Mouse (Mus musculus): ENCODE measurements at regions not wholly inside any gene's neighbourhood (a gene's known extent, or its start where the extent isn't known, plus 50 kb on each side); places are given as distances from the start of the nearest gene placed in this dataset.

GRCm38 (mm10) chr13:71874986-71875385 is 88.5 kb downstream of the Irx1 start:
- 39% methylated on average over 5 of the region's 5 CpGs for WGBS

GRCm38 (mm10) chr13:71868763-71869162 is 94.8 kb downstream of the Irx1 start:
- no peak for ATAC-seq (ENCODE audit: low FRiP score, low TSS enrichment)
- TF ChIP-seq EP300 (optimal IDR thresholded peaks at IDR 0.05) (no peak), CTCF (IDR thresholded peaks at IDR 0.05; ENCODE audit: low read depth) (no peak)

More at GRCm38 (mm10) chr13:71874986-71875385, 88.5 kb downstream of the Irx1 start:
- no peak overlapping the region for H3K4me3 ChIP-seq (ENCODE audit: low read depth, low read length)
- no peak overlapping the region for H3K9ac ChIP-seq (ENCODE audit: low read length)
- no peaks in the 10 kb centered on the region for H3K27me3 ChIP-seq (ENCODE audit: control insufficient read depth, insufficient read depth, low read length)
- H3K4me2 ChIP-seq (replicated peaks; ENCODE audit: low read depth) = no peak overlapping the region
- no peaks in the 10 kb centered on the region for H3K9me3 ChIP-seq (ENCODE audit: control insufficient read depth, low read length)
- no peaks in the 10 kb centered on the region for H3K36me3 ChIP-seq (ENCODE audit: control insufficient read depth, insufficient read depth, low read length)
- no peak overlapping the region for H3K27ac ChIP-seq (replicated peaks)
- TF ChIP-seq CTCF (IDR thresholded peaks at IDR 0.05; ENCODE audit: low read depth) (no peak), EP300 (optimal IDR thresholded peaks at IDR 0.05) (no peak)
- ATAC-seq (ENCODE audit: low FRiP score, low TSS enrichment) (no peak), DNase-seq (ENCODE audit: low spot score) (no peak)
- H3K4me1 ChIP-seq (replicated peaks; ENCODE audit: control insufficient read depth, insufficient read depth) = no peaks in the 10 kb centered on the region

GRCm38 (mm10) chr13:71853426-71854025 is 110.0 kb downstream of the Irx1 start:
- ATAC-seq (ENCODE audit: low FRiP score, low TSS enrichment) = no peak
- Histone ChIP-seq H3K4me3 (ENCODE audit: low read depth, low read length) (no peak overlapping the region), H3K36me3 (ENCODE audit: control insufficient read depth, insufficient read depth, low read length) (no peaks in the 10 kb centered on the region), H3K9ac (ENCODE audit: low read length) (no peak overlapping the region), H3K27me3 (ENCODE audit: control insufficient read depth, insufficient read depth, low read length) (no peaks in the 10 kb centered on the region), H3K4me2 (replicated peaks; ENCODE audit: low read depth) (no peak overlapping the region), H3K4me1 (replicated peaks; ENCODE audit: control insufficient read depth, insufficient read depth) (no peaks in the 10 kb centered on the region), H3K9me3 (ENCODE audit: control insufficient read depth, low read length) (no peaks in the 10 kb centered on the region), H3K27ac (replicated peaks) (no peak overlapping the region)
- 61% methylated on average over 7 of the region's 7 CpGs for WGBS
- DNase-seq (ENCODE audit: low spot score) = no peak
- TF ChIP-seq EP300 (optimal IDR thresholded peaks at IDR 0.05) = no peak
- TF ChIP-seq CTCF (IDR thresholded peaks at IDR 0.05; ENCODE audit: low read depth) = no peak

More at GRCm38 (mm10) chr13:71868763-71869162, 94.8 kb downstream of the Irx1 start:
- Histone ChIP-seq H3K4me2 (replicated peaks; ENCODE audit: low read depth) (no peak overlapping the region), H3K36me3 (ENCODE audit: control insufficient read depth, insufficient read depth, low read length) (no peaks in the 10 kb centered on the region), H3K27me3 (ENCODE audit: control insufficient read depth, insufficient read depth, low read length) (no peaks in the 10 kb centered on the region), H3K4me1 (replicated peaks; ENCODE audit: control insufficient read depth, insufficient read depth) (no peaks in the 10 kb centered on the region), H3K4me3 (ENCODE audit: low read depth, low read length) (no peak overlapping the region), H3K9ac (ENCODE audit: low read length) (no peak overlapping the region), H3K9me3 (ENCODE audit: control insufficient read depth, low read length) (no peaks in the 10 kb centered on the region), H3K27ac (replicated peaks) (no peak overlapping the region)
- WGBS = 71% methylated on average over 6 of the region's 6 CpGs
- DNase-seq (ENCODE audit: low spot score) = no peak

DNA sequence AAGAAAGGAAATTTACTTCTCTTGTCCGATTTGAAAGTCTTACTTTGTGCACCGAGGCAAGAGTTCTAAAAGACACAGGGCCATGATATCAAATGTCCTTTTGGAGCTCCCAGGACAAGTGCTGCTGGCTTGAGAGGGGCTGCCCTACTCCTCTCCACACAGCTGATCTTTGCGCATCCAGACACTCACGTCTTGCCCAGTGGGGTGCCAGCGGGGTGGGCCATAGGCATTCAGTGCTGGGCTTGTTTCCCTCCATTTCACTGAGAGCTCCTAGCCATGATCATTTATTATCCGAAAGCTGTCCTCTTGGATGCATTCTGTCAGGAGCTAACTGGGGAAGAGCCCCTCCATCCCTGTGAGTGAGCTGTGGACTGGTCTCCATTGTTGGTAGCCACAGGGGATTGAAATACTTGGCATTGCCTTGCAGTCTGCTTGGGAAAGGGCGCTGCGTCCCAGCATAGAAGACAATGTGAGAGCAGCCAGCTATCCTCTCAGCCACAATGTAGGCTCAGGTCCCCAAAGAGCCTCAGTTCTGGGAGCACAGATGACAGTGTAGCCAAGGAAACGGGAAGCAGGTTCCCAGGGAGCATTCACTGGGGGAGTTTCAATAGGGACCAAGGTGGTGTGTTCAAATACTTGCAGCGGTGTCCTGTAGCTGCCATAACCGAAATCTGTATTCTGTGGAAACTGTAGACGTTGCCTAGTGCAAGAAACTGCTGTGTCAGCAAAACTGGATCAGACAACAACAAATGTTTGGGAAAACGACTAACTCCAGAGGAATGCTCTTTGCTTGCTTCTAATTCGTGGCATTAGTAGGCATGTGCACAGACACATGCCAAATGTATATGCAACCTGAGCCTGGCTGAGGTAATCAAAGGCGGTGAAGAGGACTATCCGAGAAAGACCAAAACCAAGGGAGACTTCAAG is 159.2 kb downstream of the Irx1 start:
- no peak for DNase-seq (ENCODE audit: low spot score)
- Histone ChIP-seq H3K4me1 (replicated peaks; ENCODE audit: control insufficient read depth, insufficient read depth) (no peaks in the 10 kb centered on the region), H3K27ac (replicated peaks) (no peak overlapping the region), H3K9ac (ENCODE audit: low read length) (no peak overlapping the region), H3K36me3 (ENCODE audit: control insufficient read depth, insufficient read depth, low read length) (no peaks in the 10 kb centered on the region), H3K4me2 (replicated peaks; ENCODE audit: low read depth) (no peak overlapping the region), H3K27me3 (ENCODE audit: control insufficient read depth, insufficient read depth, low read length) (no peaks in the 10 kb centered on the region), H3K4me3 (ENCODE audit: low read depth, low read length) (no peak overlapping the region), H3K9me3 (ENCODE audit: control insufficient read depth, low read length) (no peaks in the 10 kb centered on the region)
- no peak for TF ChIP-seq EP300 (optimal IDR thresholded peaks at IDR 0.05)
- no peak for TF ChIP-seq CTCF (IDR thresholded peaks at IDR 0.05; ENCODE audit: low read depth)
- ATAC-seq (ENCODE audit: low FRiP score, low TSS enrichment) = no peak
- 73% methylated on average over 16 of the region's 16 CpGs for WGBS

DNA sequence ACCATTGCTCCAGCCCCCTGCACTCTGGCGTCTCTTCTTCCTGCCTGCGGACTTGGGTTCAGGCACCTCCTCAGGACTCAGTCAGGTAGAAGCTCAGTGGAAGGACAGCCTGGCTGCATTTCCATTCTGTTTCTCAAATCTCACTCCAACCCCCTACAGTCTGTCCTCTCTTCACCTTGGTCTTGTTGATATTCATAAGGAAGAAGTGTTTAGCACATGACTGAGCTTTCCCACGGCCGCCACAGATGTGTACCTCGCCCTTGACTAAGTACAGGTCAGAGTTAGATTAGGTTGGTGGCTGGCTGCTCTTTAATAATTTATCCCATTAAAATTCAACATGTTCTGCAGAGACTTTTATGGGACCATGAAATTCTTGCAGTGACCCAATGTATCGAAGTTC is 165.2 kb downstream of the Irx1 start:
- no peak overlapping the region for H3K4me2 ChIP-seq (replicated peaks; ENCODE audit: low read depth)
- H3K9ac ChIP-seq (ENCODE audit: low read length) = no peak overlapping the region
- no peaks in the 10 kb centered on the region for H3K9me3 ChIP-seq (ENCODE audit: control insufficient read depth, low read length)
- no peaks in the 10 kb centered on the region for H3K27me3 ChIP-seq (ENCODE audit: control insufficient read depth, insufficient read depth, low read length)
- WGBS = 77% methylated on average over 6 of the region's 6 CpGs
- TF ChIP-seq CTCF (IDR thresholded peaks at IDR 0.05; ENCODE audit: low read depth) (no peak), EP300 (optimal IDR thresholded peaks at IDR 0.05) (no peak)
- no peak overlapping the region for H3K4me3 ChIP-seq (ENCODE audit: low read depth, low read length)
- no peak overlapping the region for H3K27ac ChIP-seq (replicated peaks)
- ATAC-seq (ENCODE audit: low FRiP score, low TSS enrichment) = no peak
- H3K36me3 ChIP-seq (ENCODE audit: control insufficient read depth, insufficient read depth, low read length) = no peaks in the 10 kb centered on the region
- H3K4me1 ChIP-seq (replicated peaks; ENCODE audit: control insufficient read depth, insufficient read depth) = no peaks in the 10 kb centered on the region
- DNase-seq (ENCODE audit: low spot score) = no peak

- DNase-seq (ENCODE audit: low spot score) = no peak
- H3K36me3 ChIP-seq (ENCODE audit: control insufficient read depth, insufficient read depth, low read length) = no peaks in the 10 kb centered on the region
- 31% methylated on average over 10 of the region's 10 CpGs for WGBS
- no peak for ATAC-seq (ENCODE audit: low FRiP score, low TSS enrichment)
- H3K4me1 ChIP-seq (replicated peaks; ENCODE audit: control insufficient read depth, insufficient read depth) = no peaks in the 10 kb centered on the region
- H3K4me3 ChIP-seq (ENCODE audit: low read depth, low read length) = no peak overlapping the region
- no peak overlapping the region for H3K4me2 ChIP-seq (replicated peaks; ENCODE audit: low read depth)
- TF ChIP-seq CTCF (IDR thresholded peaks at IDR 0.05; ENCODE audit: low read depth) (no peak), EP300 (optimal IDR thresholded peaks at IDR 0.05) (no peak)
- no peaks in the 10 kb centered on the region for H3K27me3 ChIP-seq (ENCODE audit: control insufficient read depth, insufficient read depth, low read length)
- 0 out of 2 replicates have a peak, but pooled peaks cover 2% of the 10 kb centered on the region for H3K9me3 ChIP-seq (ENCODE audit: control insufficient read depth, low read length)
- H3K27ac ChIP-seq (replicated peaks) = no peak overlapping the region
- no peak overlapping the region for H3K9ac ChIP-seq (ENCODE audit: low read length)
Observed at GRCm38 (mm10) chr13:71784740-71785139, 178.8 kb downstream of the Irx1 start.
